Mouse (Mus musculus): ENCODE measurements around the gene Ndufaf1. TPM values are rescaled to one million over a fixed set of nuclear protein-coding genes. Genes with fewer than 3 reads are reported as not detected.
"Not testable (repeated sequence)": the region's sequence is repeated elsewhere in the genome, so short reads cannot be mapped to it uniquely, and the experiment has no call there.

Ndufaf1 gene
- total RNA-seq, 2 experiments from 2014 or later: 22.1 to 30.0 TPM

DNA sequence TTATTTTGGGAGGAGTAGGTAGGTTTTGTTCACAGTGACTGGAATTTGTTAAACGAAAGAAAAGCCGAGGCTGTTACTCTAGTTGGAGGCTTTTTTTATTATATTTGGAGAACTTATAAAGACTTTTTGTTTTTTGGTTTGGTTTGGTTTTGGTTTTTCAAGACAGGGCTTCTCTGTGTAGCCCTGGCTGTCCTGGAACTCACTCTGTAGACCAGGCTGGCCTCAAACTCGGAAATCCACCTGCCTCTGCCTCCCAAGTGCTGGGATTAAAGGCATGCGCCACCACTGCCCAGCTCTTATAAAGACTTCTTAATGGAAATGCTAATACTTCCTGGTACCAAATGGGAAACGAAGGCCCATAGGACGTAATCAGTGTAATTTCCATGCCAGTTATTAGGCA is 43.6 kb downstream of the Ndufaf1 start:
- ATAC-seq (replicated peaks; ENCODE audit: poor library complexity, severe bottlenecking): not testable (repeated sequence)

- peak; percentile 99 for ATAC-seq (replicated peaks; ENCODE audit: poor library complexity, severe bottlenecking)
Observed at GRCm38 (mm10) chr2:119618199-119618982, 44.2 kb downstream of the Ndufaf1 start, which contains the start of the genes Nusap1 and Oip5. Gene Nusap1 (plus strand): TSS chr2:119618298. Gene Oip5 (minus strand): TSS chr2:119618469.

GRCm38 (mm10) chr2:119617841-119618198 is 44.8 kb downstream of the Ndufaf1 start:
- ATAC-seq (replicated peaks; ENCODE audit: poor library complexity, severe bottlenecking): no peak

- peak; percentile 37; the same call in 1 of the 2 replicates for ATAC-seq (replicated peaks; ENCODE audit: poor library complexity, severe bottlenecking)
Observed at GRCm38 (mm10) chr2:119607023-119607422, 55.6 kb downstream of the Ndufaf1 start.

Other genes starting within 250 kb of the Ndufaf1 start
- gene Ino80, start 185.1 kb downstream of the Ndufaf1 start, total RNA-seq (2014; fragmentation: Nextera tagmentation): 22.7 and 25.1 TPM in 2 replicates
- gene Ino80, start 185.1 kb downstream of the Ndufaf1 start, total RNA-seq (2017): 25.3 and 28.0 TPM in 2 replicates
- gene Exd1, start 115.2 kb downstream of the Ndufaf1 start, total RNA-seq (2014; fragmentation: Nextera tagmentation): 0.13 TPM in 1 of 2 replicates, not detected in the other
- 0.31 TPM in 1 of 2 replicates, not detected in the other for gene Exd1, start 115.2 kb downstream of the Ndufaf1 start, total RNA-seq (2017)
- 53.9 and 55.8 TPM in 2 replicates for gene Chp1, start 115.1 kb downstream of the Ndufaf1 start, total RNA-seq (2014; fragmentation: Nextera tagmentation)
- gene Chp1, start 115.1 kb downstream of the Ndufaf1 start, total RNA-seq (2017): 46.9 and 53.5 TPM in 2 replicates
- gene Nusap1, start 44.5 kb downstream of the Ndufaf1 start, total RNA-seq (2014; fragmentation: Nextera tagmentation): 11.5 and 17.2 TPM in 2 replicates
- 95.4 and 98.2 TPM in 2 replicates for gene Nusap1, start 44.5 kb downstream of the Ndufaf1 start, total RNA-seq (2017)
- 12.2 and 19.0 TPM in 2 replicates for gene Oip5, start 44.4 kb downstream of the Ndufaf1 start, total RNA-seq (2014; fragmentation: Nextera tagmentation)
- gene Oip5, start 44.4 kb downstream of the Ndufaf1 start, total RNA-seq (2017): 17.7 and 19.9 TPM in 2 replicates
- gene Rtf1, start 12.2 kb upstream of the Ndufaf1 start, total RNA-seq (2014; fragmentation: Nextera tagmentation): 45.2 and 49.5 TPM in 2 replicates
- gene Rtf1, start 12.2 kb upstream of the Ndufaf1 start, total RNA-seq (2017): 33.3 and 38.8 TPM in 2 replicates
- gene Itpka, start 79.5 kb upstream of the Ndufaf1 start, total RNA-seq (2014; fragmentation: Nextera tagmentation): 0.47 TPM in 1 of 2 replicates, not detected in the other
- gene Itpka, start 79.5 kb upstream of the Ndufaf1 start, total RNA-seq (2017): 0.57 TPM in 1 of 2 replicates, not detected in the other
- gene Ltk, start 97.6 kb upstream of the Ndufaf1 start, total RNA-seq (2014; fragmentation: Nextera tagmentation): not detected in 2 replicates
- not detected in 2 replicates for gene Ltk, start 97.6 kb upstream of the Ndufaf1 start, total RNA-seq (2017)
- 15.8 and 16.1 TPM in 2 replicates for gene Rpap1, start 124.7 kb upstream of the Ndufaf1 start, total RNA-seq (2014; fragmentation: Nextera tagmentation)
- 10.7 and 11.7 TPM in 2 replicates for gene Rpap1, start 124.7 kb upstream of the Ndufaf1 start, total RNA-seq (2017)
- gene Tyro3, start 134.9 kb upstream of the Ndufaf1 start, total RNA-seq (2014; fragmentation: Nextera tagmentation): 0.15 TPM in 1 of 2 replicates, not detected in the other
- gene Tyro3, start 134.9 kb upstream of the Ndufaf1 start, total RNA-seq (2017): not detected in 2 replicates
- 71.3 and 81.4 TPM in 2 replicates for gene Mga, start 234.4 kb upstream of the Ndufaf1 start, total RNA-seq (2014; fragmentation: Nextera tagmentation)
- 61.2 and 71.1 TPM in 2 replicates for gene Mga, start 234.4 kb upstream of the Ndufaf1 start, total RNA-seq (2017)